Mouse (Mus musculus) spleen, adult 2 months (tissue): ENCODE measurements around the gene Lrrc8d.

Source experiments
- CTCF ChIP-seq: fragments of 200-500 bp; IDR thresholded peaks from 2 replicates; pipeline ENCODE4 v1.5.1; 2011; ENCODE audit warnings: mild to moderate bottlenecking, inconsistent platforms; ENCODE audit not compliant: insufficient read depth, insufficient read length, insufficient replicate concordance; ENCODE audit errors: extremely low read depth
- POLR2A ChIP-seq: fragments of 200-500 bp; IDR thresholded peaks from 2 replicates; pipeline ENCODE4 v1.6.1; 2011; ENCODE audit warnings: low read depth, low read length, inconsistent platforms

DNA sequence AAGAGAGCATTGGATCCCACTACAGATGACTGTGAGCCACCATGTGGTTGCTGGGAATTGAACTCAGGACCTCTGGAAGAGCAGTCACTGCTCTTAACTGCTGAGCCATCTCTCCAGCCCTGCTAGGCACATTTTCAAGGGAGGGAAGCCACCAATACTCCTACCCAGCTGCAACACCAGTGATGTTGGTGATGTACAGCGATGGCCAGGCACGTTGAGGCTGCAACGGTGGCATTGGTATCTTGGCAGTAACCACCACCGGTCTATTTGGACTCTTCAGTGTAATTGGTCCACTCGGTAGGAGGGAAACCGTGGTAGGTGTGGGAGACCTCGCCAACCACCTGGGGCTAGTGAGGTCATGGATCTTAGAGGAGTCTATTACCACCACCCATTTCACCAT is 170.0 kb downstream of the Lrrc8d start:
- TF ChIP-seq CTCF (no peak), POLR2A (no peak)
